Mouse (Mus musculus) WW6 (cell line): Measurements from ENCODE around the gene Fgf10.

ENCODE experiments used
- DNase-seq: peaks from one replicate; pipeline ENCODE4 v3.0.0-alpha.2; 2013; ENCODE audit warnings: low read depth, low spot score

Fgf10 gene

GRCm38 (mm10) chr13:118716726-118717125 is 47.1 kb downstream of the Fgf10 start:
- no peak for DNase-seq

GRCm38 (mm10) chr13:118718396-118718795 is 48.8 kb downstream of the Fgf10 start:
- DNase-seq: no peak

DNA sequence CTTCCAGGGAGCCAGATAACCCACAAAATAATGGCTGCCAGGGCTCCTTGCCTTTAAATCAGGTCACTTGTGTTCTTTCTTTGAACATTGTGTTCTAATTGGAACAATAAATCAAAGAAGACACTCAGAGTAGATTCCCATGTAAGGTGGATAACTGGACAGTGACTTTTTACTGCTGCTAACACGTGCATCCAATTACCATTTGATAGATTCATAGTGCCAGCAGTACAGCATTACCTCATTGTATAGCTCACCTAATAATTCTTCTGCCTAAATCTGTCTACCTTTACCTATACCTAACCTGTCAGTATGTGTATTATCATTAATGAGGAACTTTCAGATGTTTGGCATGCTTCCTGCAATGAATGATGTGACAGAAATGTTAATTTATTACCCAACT is 52.1 kb downstream of the Fgf10 start:
- no peak for DNase-seq

DNA sequence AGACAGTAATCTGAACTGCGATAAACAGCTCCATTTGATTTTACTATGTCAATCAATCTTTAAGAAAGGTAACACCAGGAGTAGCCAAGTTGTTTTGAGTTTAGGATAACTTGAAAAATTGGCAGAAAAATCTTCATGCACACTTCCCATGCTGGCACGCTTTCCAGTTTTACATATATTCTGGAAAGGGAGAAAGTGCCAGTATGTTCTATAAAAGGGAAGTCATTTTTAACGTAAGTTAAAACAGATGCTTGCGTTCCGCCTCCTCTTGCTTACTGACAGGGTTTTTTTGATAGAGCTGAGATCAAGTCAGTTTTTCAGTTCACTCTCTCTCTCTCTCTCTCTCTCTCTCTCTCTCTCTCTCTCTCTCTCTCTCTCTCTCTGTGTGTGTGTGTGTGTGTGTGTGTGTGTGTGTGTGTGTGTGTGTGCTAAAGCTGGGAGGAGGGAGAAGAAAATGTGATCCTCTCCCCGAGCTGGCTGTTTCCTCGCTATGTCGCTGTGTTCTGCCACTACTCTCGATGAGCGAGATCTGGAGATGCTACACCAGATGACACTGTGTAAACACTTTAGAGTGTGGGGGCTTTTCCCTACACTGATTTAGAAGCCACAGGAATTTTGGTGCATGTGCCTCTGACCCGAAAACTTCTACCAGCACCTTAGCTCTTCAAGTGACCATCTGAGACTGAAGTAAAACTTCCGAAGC is 62.4 kb downstream of the Fgf10 start:
- no peak for DNase-seq

DNA sequence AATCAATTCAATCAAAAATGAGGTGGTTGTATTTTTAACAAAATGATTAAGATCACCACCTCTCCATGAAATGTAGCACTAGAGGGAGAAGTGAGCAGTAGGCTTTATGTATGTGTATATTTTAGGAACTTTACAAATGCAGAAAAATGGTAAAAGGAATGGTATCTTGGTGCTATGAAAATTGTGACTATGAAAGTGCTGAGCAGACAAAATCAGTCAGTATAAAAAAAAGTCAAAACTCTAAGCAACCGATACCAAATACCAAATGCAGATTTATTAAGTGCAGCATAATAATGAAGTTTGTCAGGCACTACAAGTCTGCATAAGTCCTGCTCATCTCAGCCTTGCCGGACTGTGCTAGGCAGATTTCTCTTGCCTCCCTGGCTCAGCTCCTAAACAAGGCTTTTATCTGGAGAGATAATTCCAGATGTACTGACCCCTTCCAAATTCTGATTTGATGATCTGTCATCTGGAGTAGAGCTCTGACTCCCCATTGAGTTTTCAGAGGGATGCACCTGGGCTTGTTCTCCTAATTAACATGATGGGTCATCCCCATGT is 70.3 kb downstream of the Fgf10 start:
- DNase-seq: no peak

DNA sequence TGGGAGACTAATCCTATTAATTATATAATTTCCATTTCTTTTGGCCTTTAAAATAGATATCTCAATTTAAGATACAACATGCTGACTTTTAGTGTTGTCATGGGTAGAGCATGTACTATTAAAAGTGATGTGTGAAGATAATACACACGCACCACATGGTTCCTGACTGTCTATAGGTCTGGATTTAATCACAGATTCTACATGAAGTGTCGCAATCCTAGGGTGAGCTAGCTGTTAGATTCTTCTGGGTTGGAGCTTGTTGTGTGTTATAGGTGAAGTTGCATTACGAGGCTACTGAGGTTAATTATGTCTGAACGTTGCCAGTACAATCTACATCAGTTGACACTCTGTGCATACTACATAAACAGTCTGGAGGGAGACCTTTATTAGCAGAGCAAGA is 73.2 kb downstream of the Fgf10 start:
- no peak for DNase-seq

DNA sequence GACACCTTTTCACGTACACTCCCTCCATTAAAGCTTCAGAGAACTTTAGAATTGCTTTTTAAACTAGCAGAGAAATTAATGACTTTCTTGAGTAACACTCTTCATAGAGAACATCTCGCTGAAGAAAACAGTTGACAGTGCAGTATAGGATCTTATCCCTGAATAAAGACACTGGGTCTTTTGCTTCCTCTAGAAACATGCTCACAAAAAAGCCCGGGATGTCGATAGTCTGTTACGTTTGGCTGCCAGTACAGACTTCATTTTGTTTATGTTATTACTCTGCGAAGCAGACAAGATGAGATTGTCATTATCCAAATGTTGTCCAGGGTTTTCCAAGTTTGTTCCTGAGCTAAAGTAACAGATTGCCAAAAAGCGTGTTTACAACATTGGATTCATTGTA is 75.2 kb downstream of the Fgf10 start:
- no peak for DNase-seq

DNA sequence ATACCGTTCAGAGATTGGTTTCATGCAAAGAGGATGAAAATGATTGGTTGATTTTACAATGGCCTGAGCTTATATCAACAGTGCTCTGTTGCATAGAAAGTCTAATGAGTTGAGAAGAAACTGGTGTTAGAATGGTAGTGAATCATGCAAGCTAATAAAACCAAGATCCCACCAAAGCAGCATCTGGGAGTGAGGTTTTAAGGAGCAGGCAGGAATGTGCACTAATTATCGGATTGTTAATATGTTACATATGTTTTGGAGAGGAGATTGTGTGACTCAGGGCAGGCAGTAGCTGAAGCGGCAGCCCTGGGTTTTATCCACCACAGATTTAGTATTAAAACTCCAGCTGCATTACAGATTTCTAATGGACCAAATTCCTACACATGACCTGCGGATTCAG is 76.8 kb downstream of the Fgf10 start:
- DNase-seq: no peak

DNA sequence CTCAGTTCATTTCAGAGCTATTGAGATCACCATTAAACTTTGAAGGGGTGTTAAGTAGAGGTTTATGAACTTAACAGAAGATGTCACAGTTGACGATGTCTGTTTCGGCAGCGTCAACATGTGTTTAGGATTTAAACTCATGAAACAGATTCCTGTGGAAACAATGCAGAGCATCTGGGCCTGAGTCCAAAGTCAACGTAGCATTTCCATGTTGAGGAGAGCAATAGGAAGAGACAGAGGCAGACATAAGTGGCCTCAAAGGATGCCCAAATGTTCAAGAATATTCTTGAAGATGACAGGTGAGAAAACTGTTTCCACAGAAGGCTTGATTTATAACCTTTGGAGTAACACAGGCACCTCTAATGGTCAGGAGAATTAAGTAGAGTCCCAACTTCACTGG is 84.4 kb downstream of the Fgf10 start:
- DNase-seq: no peak

- no peak for DNase-seq
Measured at GRCm38 (mm10) chr13:118759021-118759420, 89.4 kb downstream of the Fgf10 start.

DNA sequence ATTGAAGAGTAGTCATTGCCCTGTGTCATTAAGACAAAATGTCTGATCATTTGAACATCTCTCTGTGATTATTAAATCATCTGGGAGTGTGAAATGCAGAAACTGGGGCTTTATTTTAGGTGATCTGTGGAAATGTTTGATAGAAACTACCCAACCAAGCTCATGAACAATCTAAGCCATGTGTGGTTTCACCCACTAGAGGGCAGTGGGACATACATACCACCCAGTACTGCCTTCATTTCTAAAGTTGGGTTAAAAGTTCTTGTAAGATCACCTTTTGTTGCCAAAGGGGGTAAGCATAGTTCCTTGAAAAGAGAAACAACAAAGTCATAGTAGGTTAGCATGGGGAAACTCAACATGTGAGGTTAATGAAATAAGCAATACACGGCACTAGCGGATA is 93.4 kb downstream of the Fgf10 start:
- DNase-seq: peak; percentile 5

DNA sequence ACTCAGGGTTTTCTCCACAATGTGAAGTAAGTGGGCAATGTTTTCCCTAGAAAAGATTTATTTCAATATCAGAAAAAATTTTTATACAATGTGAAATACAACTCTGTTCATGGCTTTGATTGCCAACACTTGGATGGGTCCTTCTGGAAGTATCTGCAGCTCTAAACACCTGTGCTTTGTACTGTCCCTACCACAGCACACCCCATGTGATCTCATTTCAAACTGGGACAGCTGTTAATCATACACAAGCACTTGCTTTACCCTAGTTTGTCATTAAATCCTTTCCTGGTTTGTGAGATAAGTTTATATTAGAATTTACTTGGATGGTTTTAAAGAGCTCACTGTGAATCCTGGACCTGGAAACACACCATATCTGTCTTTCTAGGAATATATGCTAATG is 102.6 kb downstream of the Fgf10 start:
- DNase-seq: no peak

DNA sequence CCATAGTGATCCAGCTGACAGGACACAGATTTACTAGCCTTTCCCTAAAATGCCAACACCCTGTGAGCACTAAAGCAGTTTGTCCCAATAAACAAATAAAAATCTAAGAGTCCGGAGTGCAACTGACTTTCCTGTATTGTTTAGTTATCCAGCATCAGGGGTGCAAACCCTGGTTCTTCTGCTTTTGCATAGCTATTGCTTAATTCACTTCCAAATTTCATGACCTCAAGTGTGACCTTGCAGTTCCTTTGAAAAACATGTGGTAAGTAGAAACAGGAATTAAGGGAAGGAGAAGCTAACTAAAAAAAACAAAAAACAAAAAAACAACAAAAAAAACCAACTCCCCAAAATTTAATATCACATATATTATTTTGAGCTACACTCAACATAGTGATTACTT is 105.6 kb downstream of the Fgf10 start:
- no peak for DNase-seq

DNA sequence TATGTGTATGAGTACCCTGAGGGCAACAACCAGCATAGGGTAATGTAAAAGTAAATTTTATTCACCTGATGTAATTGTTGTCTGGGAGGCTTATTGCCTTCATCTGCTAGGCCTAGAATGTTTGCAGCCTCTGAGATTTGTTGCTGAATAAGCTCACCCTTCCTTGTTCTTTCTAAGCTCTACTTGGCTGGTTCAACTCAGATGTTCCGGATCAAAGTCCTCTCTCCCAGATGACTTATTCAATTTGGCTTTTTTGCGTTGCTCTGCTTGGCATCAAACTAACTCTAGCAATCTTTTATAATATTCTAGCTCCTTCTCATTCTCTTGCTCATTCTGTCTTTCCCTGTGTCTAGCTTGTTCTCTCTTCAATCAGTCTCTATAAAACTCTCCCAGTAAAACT is 109.6 kb downstream of the Fgf10 start:
- DNase-seq: no peak

GRCm38 (mm10) chr13:118791753-118792152 is 122.2 kb downstream of the Fgf10 start:
- DNase-seq: no peak

DNA sequence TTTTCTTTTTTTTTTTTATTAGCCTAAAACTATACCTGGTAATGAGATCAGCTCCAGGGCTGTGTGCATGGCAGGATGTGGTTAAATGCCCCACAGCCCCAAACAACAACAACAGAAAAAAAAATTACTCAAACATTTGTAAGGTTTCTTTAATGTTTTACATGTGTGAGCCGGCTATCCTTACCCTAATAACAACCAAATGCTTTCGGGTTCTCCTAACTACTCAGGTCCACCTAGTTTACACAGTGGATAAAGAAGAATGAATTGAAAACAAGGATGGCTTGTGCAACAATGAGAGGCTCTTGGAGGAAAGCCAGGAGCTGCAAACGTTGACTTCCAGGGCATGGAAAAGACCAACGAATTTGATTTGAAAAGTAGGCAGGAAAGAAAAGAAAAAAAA is 122.6 kb downstream of the Fgf10 start:
- DNase-seq: no peak

DNA sequence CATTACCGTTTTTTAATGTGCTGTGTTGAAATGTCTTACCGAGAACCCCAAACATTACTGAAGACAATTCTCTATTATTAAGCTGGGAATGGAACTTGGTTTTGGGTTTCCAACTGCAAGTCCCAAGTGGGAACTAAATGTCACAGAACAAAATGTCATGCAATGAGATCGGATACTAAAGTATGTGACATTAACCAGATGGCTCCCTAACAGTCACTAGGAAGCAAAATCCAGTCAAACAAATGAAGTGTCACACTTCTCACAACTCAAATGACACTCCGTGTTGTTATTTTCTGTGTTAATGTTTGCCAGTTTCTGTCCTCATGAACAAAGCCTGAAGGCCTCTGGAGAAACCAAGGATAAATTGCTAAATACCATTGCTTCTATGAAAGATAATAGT is 130.6 kb downstream of the Fgf10 start:
- DNase-seq: no peak

DNA sequence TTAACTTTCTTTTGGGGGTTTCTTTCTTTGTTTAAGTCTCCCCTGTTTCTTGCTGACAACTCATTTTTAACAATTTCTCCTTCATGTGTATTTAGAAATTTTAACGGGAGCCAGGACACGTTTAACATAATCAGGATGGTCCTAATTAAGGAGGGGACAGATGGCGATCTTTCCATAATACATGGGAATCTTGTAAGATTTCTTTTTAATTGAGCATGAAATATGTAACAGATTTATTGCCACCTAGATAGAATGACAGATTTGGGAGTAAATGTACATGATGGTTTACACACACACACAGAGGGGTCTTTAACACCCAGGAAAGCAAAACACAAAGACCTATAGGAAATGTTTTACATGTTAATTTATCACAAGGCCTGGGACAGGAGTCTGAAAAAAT is 137.1 kb downstream of the Fgf10 start:
- DNase-seq: no peak

DNA sequence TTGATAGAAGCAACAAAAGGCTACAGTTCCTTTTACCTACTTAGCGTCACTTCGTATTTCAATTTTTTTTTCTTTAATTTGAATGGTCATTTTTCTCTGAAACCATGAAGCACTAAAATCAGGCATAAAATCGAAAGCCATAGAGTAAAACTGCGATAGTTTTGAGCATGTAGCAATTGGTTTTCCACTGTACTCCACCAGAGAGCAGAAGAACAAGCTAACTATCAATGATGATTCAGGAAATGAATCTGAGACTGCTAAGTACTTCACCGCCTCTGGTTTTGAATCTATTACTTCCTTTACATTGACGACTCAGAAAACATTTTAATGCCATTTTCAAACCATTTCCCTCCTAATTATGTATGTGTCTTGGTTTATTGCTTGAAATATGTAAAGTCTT is 150.2 kb downstream of the Fgf10 start:
- DNase-seq: no peak

GRCm38 (mm10) chr13:118823113-118823512 is 153.5 kb downstream of the Fgf10 start:
- DNase-seq: no peak

DNA sequence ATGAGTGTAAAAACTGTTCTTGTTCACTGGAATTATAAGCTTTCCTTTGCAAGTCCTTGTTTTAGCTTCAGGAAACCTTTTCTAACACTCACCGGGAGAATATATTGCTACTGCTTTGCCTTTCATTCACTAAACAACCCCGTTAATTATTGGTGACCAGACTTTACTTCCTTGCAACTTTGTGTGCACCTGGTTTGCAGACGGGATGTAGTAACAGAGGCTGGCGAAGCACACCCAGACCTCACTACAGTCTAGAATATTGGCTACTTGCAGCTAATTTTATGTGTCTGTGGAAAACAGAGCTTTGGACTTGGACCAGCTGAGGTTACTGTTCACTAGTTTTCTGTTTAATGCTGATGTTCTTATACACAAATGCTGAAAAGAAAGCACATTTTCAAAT is 155.5 kb downstream of the Fgf10 start:
- DNase-seq: no peak

DNA sequence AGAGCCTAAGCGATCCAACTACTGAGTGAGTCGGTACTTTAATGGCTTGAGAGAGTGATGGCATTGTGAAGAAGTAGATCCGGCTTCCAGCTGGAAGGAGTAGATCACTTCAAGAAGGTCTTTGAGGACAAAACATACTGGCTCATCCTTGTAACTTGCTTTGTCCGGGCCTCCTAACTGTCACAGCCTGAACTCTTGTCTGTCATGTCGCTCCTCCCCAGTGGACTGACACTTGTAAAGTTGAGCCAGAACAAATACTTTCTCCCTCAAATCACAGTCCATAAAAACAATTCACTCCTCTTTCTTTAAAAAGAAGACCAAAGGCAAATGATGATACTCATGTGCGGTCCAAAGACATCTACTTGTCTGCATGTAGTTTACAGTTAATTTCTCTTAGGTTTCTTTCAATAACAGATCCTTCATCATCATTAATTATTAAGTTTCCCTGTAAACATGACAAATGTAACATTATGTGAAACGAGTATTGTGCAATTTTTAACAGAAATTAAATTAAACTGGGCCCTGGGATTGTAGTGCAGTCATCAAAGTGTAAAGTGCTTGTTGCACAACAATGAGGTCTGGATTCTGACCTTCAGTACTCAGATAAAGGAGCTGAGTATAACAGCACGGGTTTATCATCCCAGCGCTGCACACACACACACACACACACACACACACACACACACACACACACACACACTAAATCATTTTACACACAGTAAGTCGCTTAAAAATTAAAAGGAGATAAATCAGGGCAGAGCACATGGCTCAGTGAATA is 159.2 kb downstream of the Fgf10 start:
- no peak for DNase-seq

- no peak for DNase-seq
Measured at GRCm38 (mm10) chr13:118834021-118834420, 164.4 kb downstream of the Fgf10 start.
